Mouse (Mus musculus) heart, embryonic 14.5 days (tissue): Measurements from ENCODE around the gene Ntrk2. TPM values are rescaled to one million over a fixed set of nuclear protein-coding genes. Genes with fewer than 3 reads are reported as not detected.

Experiments
- ATAC-seq: fragments of 200-750 bp; cut with Nextera tagmentation; 2 replicates; pipeline ENCODE4 v1.8.0; 2017; ENCODE audit warnings: low read depth, moderate TSS enrichment; ENCODE audit not compliant: insufficient number of reproducible peaks, insufficient read depth, low FRiP score
- H3K27ac ChIP-seq, 2 experiments: fragments of 200-500 bp in 1 of 2; fragments of 300-500 bp in 1 of 2; sonication (generic) in 1 of 2; replicated peaks in 1 of 2; 2 replicates each; pipeline ENCODE4 v1.5.1; 2012 to 2014; ENCODE audit warnings: low read depth in 2 of 2, low read length in 2 of 2, control low read depth in 1 of 2, mild to moderate bottlenecking in 1 of 2, mixed read lengths in 1 of 2; ENCODE audit not compliant: control insufficient read depth in 1 of 2, insufficient read depth in 1 of 2
- H3K27me3 ChIP-seq: fragments of 300-500 bp; sonication (generic); 2 replicates; pipeline ENCODE4 v1.6.1; 2014; ENCODE audit warnings: mild to moderate bottlenecking, low read length, control low read depth; ENCODE audit not compliant: control insufficient read depth, insufficient read depth
- H3K36me3 ChIP-seq: fragments of 300-500 bp; sonication (generic); 2 replicates; pipeline ENCODE4 v1.6.1; 2014; ENCODE audit warnings: mild to moderate bottlenecking, control low read depth, low read length, mixed read lengths; ENCODE audit not compliant: control insufficient read depth, insufficient read depth
- H3K4me1 ChIP-seq, 2 experiments: fragments of 200-500 bp in 1 of 2; fragments of 300-500 bp in 1 of 2; sonication (generic) in 1 of 2; 2 replicates each; pipeline ENCODE4 v1.6.1; 2012 to 2014; ENCODE audit warnings: low read length in 2 of 2, control low read depth in 1 of 2, mixed read lengths in 1 of 2; ENCODE audit not compliant: control insufficient read depth in 2 of 2, insufficient read depth in 2 of 2
- H3K4me2 ChIP-seq: fragments of 300-500 bp; sonication (generic); 2 replicates; pipeline ENCODE4 v1.6.1; 2014; ENCODE audit warnings: mild to moderate bottlenecking, low read length
- H3K4me3 ChIP-seq, 2 experiments: fragments of 200-500 bp in 1 of 2; fragments of 300-500 bp in 1 of 2; sonication (generic) in 1 of 2; 2 replicates each; pipeline ENCODE4 v1.5.1; 2012 to 2014; ENCODE audit warnings: low read length in 2 of 2, mild to moderate bottlenecking in 2 of 2, control low read depth in 1 of 2, low read depth in 1 of 2, moderate library complexity in 1 of 2; ENCODE audit not compliant: control insufficient read depth in 1 of 2, insufficient read depth in 1 of 2
- H3K9ac ChIP-seq: fragments of 300-500 bp; sonication (generic); 2 replicates; pipeline ENCODE4 v1.6.1; 2014; ENCODE audit warnings: mild to moderate bottlenecking, low read length
- H3K9me3 ChIP-seq: fragments of 300-500 bp; sonication (generic); 2 replicates; pipeline ENCODE4 v1.6.1; 2016; ENCODE audit warnings: low read length, control low read depth; ENCODE audit not compliant: control insufficient read depth
- WGBS: fragments of 180-500 bp; shearing (Covaris S2); extraction: QIAGEN DNeasy Blood & Tissue Kit; methylation state at CpG from one replicate; pipeline ENCODE4 v1.1.7; 2014; 5-methylcytosine and 5-hydroxymethylcytosine counted together
- polyA plus RNA-seq: library from polyadenylated mRNA; unstranded; fragments of >200 nt; fragmentation: Nextera tagmentation; extraction: Ambion mirVana; gene quantifications from 2 replicates; pipeline ENCODE4 v1.2.1, GENCODE M21; 2014

The Ntrk2 gene
- polyA plus RNA-seq, 1 experiment from 2014 or later = 4.2 TPM

- WGBS = 47% methylated on average over 8 of the region's 8 CpGs
- Histone ChIP-seq H3K9ac (no peak overlapping the region), H3K4me1 (no peaks in the 10 kb centered on the region), H3K27me3 (no peaks in the 10 kb centered on the region), H3K4me3 (no peak overlapping the region), H3K27ac (no peak overlapping the region), H3K36me3 (no peaks in the 10 kb centered on the region), H3K9me3 (peaks cover 7% of the 10 kb centered on the region), H3K4me2 (no peak overlapping the region)
- ATAC-seq = no peak
Observed at GRCm38 (mm10) chr13:58886108-58886507, 79.7 kb downstream of the Ntrk2 start.

GRCm38 (mm10) chr13:58896254-58896910 lies 90.0 kb downstream of the Ntrk2 start:
- Histone ChIP-seq H3K4me2 (no peak overlapping the region), H3K27me3 (no peaks in the 10 kb centered on the region), H3K36me3 (no peaks in the 10 kb centered on the region), H3K4me3 (no peak overlapping the region), H3K27ac (no peak overlapping the region), H3K4me1 (no peaks in the 10 kb centered on the region), H3K9ac (no peak overlapping the region), H3K9me3 (0 out of 2 replicates have a peak, but pooled peaks cover 4% of the 10 kb centered on the region)
- 70% methylated on average over 12 of the region's 12 CpGs for WGBS
- no peak for ATAC-seq

GRCm38 (mm10) chr13:58899337-58899736 lies 93.0 kb downstream of the Ntrk2 start:
- Histone ChIP-seq H3K4me1 (no peaks in the 10 kb centered on the region; a peak in 1 of 4 replicates), H3K27me3 (no peaks in the 10 kb centered on the region), H3K4me3 (no peak overlapping the region), H3K9me3 (0 out of 2 replicates have a peak, but pooled peaks cover 4% of the 10 kb centered on the region), H3K4me2 (no peak overlapping the region), H3K36me3 (no peaks in the 10 kb centered on the region), H3K27ac (no peak overlapping the region), H3K9ac (no peak overlapping the region)
- 90% methylated on average over 2 of the region's 2 CpGs for WGBS
- no peak for ATAC-seq

GRCm38 (mm10) chr13:58902313-58902712 lies 95.9 kb downstream of the Ntrk2 start:
- H3K4me3 ChIP-seq = no peak overlapping the region
- WGBS = 66% methylated on average over 8 of the region's 8 CpGs
- H3K27ac ChIP-seq = no peak overlapping the region
- no peaks in the 10 kb centered on the region for H3K36me3 ChIP-seq
- H3K4me2 ChIP-seq = no peak overlapping the region
- ATAC-seq = no peak
- no peaks in the 10 kb centered on the region; a peak in 1 of 4 replicates for H3K4me1 ChIP-seq
- no peaks in the 10 kb centered on the region for H3K27me3 ChIP-seq
- 0 out of 2 replicates have a peak, but pooled peaks cover 4% of the 10 kb centered on the region for H3K9me3 ChIP-seq
- H3K9ac ChIP-seq = no peak overlapping the region

- H3K4me1 ChIP-seq = no peaks in the 10 kb centered on the region; a peak in 1 of 4 replicates
- H3K4me3 ChIP-seq = no peak overlapping the region
- H3K27ac ChIP-seq = no peak overlapping the region
- H3K36me3 ChIP-seq = no peaks in the 10 kb centered on the region
- H3K4me2 ChIP-seq = no peak overlapping the region
- H3K9me3 ChIP-seq = 0 out of 2 replicates have a peak, but pooled peaks cover 2% of the 10 kb centered on the region
- 58% methylated on average over 13 of the region's 13 CpGs for WGBS
- no peak overlapping the region for H3K9ac ChIP-seq
- ATAC-seq = no peak
- no peaks in the 10 kb centered on the region for H3K27me3 ChIP-seq
Observed at GRCm38 (mm10) chr13:58904742-58905735, 98.7 kb downstream of the Ntrk2 start.

- ATAC-seq = no peak
- Histone ChIP-seq H3K27ac (no peak overlapping the region), H3K9ac (no peak overlapping the region), H3K4me3 (no peak overlapping the region), H3K27me3 (no peaks in the 10 kb centered on the region), H3K9me3 (no peaks in the 10 kb centered on the region), H3K36me3 (no peaks in the 10 kb centered on the region), H3K4me1 (peaks cover 0 to 6% of the 10 kb centered on the region in 2 experiments; a peak in 3 of 4 replicates), H3K4me2 (no peak overlapping the region)
- WGBS = 89% methylated on average over 2 of the region's 2 CpGs
Observed at GRCm38 (mm10) chr13:58911936-58912335, 105.6 kb downstream of the Ntrk2 start.

GRCm38 (mm10) chr13:58912559-58912958 lies 106.2 kb downstream of the Ntrk2 start:
- Histone ChIP-seq H3K9me3 (no peaks in the 10 kb centered on the region), H3K4me1 (peaks cover 0 to 6% of the 10 kb centered on the region in 2 experiments; a peak in 3 of 4 replicates), H3K27ac (no peak overlapping the region), H3K4me3 (no peak overlapping the region), H3K36me3 (no peaks in the 10 kb centered on the region), H3K27me3 (no peaks in the 10 kb centered on the region), H3K4me2 (no peak overlapping the region), H3K9ac (no peak overlapping the region)
- ATAC-seq = no peak
